Mouse (Mus musculus): Measurements from ENCODE around the gene Wdr1.
"Not testable (repeated sequence)": the region's sequence is repeated elsewhere in the genome, so short reads cannot be mapped to it uniquely, and the experiment has no call there.

Gene Wdr1

GRCm38 (mm10) chr5:38493890-38494289, 69.1 kb downstream of the Wdr1 start:
- no peak for DNase-seq

- no peak for DNase-seq
Observed at GRCm38 (mm10) chr5:38491763-38492162, 71.3 kb downstream of the Wdr1 start.

- no peak for DNase-seq
Observed at GRCm38 (mm10) chr5:38489739-38490138, 73.3 kb downstream of the Wdr1 start.

GRCm38 (mm10) chr5:38488673-38489615, 74.1 kb downstream of the Wdr1 start:
- peak; percentile 63 for DNase-seq

- no peak for DNase-seq
Observed at GRCm38 (mm10) chr5:38488026-38488425, 75.0 kb downstream of the Wdr1 start.

- DNase-seq = no peak
Observed at GRCm38 (mm10) chr5:38487247-38487646, 75.8 kb downstream of the Wdr1 start.

GRCm38 (mm10) chr5:38485946-38486345, 77.1 kb downstream of the Wdr1 start:
- DNase-seq = no peak

- no peak for DNase-seq
Observed at GRCm38 (mm10) chr5:38483518-38484110, 79.4 kb downstream of the Wdr1 start.

- no peak for DNase-seq
Observed at GRCm38 (mm10) chr5:38480822-38481707, 82.0 kb downstream of the Wdr1 start.

GRCm38 (mm10) chr5:38479908-38480725, 82.9 kb downstream of the Wdr1 start:
- DNase-seq = peak; percentile 88

- DNase-seq = not testable (repeated sequence)
Observed at GRCm38 (mm10) chr5:38479545-38479907, 83.5 kb downstream of the Wdr1 start.

- DNase-seq = peak; percentile 73
Observed at GRCm38 (mm10) chr5:38479027-38479426, 84.0 kb downstream of the Wdr1 start.

GRCm38 (mm10) chr5:38477731-38478445, 85.1 kb downstream of the Wdr1 start:
- no peak for DNase-seq

- no peak for DNase-seq
Observed at GRCm38 (mm10) chr5:38476861-38477565, 86.0 kb downstream of the Wdr1 start.

All from kidney, adult 11 months (tissue).